Mouse (Mus musculus) heart, postnatal 36 days (tissue): ENCODE measurements around the gene Stk10. TPM values are rescaled to one million over a fixed set of nuclear protein-coding genes. Genes with fewer than 3 reads are reported as not detected.

Experiments used
- DNase-seq, 2 experiments: peaks; one replicate each; pipeline ENCODE4 v3.0.0; 2021 to 2022
- intact Hi-C: fragments of 180-260 bp; cut with DNase I; formaldehyde crosslinking; loops from one replicate; pipeline ENCODE4 v1.15.1; 2025
- total RNA-seq, 2 experiments: library from RNA; stranded (reverse); gene quantifications; 2 replicates each; pipeline ENCODE4 v1.2.3; 2021

The Stk10 gene
- total RNA-seq, 2 experiments from 2014 or later = 8.9 to 9.7 TPM

DNA sequence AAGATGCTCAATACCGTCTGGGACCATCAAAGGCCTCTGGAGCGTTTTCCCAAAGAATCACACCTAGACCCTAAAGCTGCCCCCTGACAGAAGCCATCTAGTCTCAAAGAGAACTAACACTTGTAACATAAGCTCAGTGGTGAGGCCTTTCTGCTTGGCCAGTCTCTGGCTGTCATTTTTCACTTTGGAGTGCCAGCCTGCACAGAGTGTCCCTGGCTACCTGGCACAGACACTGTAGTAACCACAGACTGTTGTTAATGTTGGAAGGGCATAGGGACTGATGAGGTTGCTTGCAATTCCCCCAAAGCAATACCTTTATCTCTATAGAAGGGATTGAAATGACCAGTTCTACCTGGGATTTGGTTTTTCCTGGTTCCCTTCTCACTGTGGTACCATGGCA is 11.9 kb upstream of the Stk10 start:
- intact Hi-C loops = no loop called here
- no peak for DNase-seq

DNA sequence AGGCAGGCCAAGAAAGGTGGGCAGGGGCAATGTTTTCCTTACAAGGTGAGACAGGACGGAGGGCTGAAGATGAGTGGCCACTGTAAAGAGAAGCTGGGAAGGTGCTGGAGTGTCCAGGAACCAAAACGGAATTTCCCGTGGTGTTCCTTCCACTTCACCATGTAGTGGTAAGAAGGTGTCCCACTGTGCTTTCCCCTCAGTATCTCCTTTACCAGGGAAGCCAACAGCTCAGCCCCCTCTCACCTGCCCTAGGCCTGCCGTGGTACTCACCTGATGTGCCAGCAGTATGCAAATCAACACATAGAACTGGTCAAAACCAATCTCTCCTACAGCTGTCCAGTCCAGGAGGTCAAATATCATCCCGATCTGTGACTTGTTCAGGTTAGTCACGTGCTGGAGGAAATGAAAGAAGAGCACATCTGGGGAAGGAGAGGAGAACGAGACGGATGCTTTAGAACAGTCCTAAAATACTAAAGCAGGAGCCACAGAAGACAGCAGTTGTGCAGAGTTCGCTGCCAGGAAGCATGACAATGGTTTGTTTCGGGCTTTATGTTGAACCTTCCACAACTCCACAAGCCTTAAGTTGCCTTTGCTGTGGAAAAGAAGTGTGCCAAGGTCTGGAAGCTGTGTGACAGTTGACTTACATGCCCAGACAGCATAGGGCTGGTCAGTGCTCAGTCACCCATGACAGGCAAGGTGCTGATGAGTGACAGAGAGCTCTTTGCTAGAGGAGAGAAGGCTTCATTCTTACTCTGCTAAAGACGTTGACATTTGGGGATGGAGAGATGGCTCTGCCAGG is 8.8 kb upstream of the Stk10 start:
- intact Hi-C loops = no loop called here
- DNase-seq = no peak

DNA sequence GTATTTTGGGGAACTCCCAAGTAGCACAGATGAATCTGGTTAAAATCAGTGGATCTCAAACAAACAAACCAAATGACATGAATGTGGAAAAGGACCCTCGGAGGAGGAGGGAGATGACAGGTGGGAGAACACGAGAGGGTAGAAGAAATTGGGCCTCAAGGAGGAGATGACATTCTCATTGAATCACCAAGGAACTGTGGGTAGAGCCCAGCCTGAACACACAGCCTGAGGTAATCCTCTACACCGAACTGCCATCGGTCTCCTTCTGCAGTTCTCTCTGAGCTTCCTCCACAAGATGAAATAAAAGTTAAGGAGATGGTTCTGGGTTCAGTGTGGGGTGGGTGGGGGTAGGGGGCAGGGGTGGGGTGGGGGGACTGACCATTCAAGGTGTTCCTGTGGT is 6.1 kb upstream of the Stk10 start:
- no peak for DNase-seq
- intact Hi-C loops = no loop called here

DNA sequence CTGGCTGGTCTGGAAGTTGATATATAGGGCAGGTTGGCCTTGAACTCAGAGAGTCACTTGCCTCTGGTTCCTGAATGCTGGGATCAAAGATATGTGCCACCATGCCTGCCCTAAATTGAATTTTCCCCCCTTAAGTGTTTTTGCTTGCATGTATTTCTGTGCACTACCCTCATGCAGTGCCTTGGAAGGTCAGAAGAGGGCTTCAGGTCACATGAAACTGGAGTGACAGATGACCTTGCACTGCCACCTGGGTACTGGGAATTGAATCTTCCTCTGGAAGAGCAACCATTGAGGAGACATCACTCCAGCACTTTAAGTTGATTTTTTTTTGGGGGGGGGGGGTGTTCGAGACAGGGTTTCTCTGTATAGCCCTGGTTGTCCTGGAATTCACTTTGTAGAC is 3.0 kb upstream of the Stk10 start:
- no peak for DNase-seq
- intact Hi-C loops = loop anchor here (1.0 to 5.0 kb wide), 2 partner anchors 58 to 177 kb away; no protein-coding TSS in a partner anchor

DNA sequence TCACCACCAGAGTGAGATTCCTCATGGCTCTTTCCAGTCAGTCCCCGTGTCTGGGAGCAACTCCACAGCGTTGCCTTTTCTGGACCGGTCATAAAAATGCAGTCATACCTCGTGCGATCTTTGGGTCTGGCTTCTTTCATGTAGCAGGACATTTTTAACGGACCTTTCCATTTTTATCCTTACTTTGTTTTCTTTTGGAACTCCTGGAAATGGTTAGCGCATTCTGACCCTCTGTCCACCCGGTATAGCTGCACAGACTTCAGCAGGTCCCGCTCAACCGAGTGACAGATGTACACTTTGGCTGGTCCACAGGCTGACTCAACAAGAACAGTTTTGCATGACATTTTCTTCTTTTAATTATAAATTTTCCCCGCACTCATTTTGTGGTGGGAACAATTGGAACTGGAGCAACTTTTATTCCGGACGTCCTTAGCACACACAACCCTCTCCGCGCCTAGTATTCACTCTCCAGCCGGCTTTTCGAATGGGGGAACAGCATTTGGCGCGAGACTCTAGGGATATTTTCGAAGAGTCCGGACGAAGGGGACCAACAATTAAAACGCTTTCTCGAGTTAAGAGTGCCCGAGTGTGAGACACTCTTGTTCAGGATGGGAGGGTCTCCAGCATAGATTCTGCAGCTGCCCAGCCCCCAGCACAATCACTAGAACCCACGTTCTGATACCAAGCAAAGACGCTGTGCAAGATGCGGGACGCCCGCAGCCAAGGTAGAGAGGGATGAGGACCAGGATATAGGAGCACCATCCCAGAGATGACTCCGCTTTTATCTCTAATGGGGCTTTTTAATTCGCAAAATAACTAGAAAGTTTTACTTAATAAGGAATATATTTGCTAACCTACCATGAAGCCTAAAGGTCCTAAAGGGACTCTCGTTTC is 987 bp upstream of the Stk10 start, which contains the start of gene Efcab9:
Gene Efcab9 (minus strand): TSS at position 211 of the 894 bp plus-strand sequence.
- intact Hi-C loops = loop anchor here (1.0 to 5.0 kb wide), 2 partner anchors 77 to 175 kb away; partner anchors contain the start of gene Ubtd2

DNA sequence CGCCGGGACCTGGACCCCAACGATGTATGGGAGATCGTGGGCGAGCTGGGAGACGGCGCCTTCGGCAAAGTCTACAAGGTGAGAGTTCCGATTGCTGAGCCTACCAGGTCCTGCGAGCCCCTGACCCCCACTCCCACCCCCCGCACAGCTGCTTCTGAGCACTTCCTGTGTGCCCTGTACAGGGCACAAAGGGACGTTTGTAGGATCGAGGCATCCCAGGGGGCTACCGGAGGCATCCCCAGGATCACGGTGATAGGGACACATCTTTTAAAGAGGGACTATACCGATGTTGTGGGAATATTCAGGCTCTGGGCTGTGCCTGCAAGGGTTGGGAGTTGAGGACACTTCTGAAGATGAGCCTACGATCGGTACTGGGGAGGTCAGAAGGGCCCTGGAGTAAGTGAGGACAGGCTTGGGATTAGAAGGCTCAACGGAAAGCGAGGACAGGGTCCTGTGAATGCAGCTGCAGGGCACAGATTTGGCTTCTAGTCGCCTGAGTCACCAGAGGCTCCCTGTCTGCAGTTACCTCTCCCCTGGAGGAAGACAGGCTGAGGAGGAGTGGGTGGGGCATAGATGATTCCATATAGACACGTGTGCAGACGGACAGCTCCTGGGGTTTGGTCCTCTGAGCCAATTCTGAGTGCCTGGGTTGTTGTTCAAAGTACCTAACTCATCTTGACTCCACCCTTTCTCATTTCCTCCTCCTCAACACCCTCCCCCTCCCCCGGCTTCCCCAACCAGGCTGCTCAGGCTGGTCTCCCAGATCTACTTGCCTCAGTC is 567 bp downstream of the Stk10 start:
- intact Hi-C loops = loop anchor here (2.0 to 5.0 kb wide), 2 partner anchors 15 to 174 kb away; no protein-coding TSS in a partner anchor
- peak; percentile 39 to 57 for DNase-seq

More for the DNA sequence above, 987 bp upstream of the Stk10 start, which contains the start of gene Efcab9:
- DNase-seq = peak; percentile 6 to 32

DNA sequence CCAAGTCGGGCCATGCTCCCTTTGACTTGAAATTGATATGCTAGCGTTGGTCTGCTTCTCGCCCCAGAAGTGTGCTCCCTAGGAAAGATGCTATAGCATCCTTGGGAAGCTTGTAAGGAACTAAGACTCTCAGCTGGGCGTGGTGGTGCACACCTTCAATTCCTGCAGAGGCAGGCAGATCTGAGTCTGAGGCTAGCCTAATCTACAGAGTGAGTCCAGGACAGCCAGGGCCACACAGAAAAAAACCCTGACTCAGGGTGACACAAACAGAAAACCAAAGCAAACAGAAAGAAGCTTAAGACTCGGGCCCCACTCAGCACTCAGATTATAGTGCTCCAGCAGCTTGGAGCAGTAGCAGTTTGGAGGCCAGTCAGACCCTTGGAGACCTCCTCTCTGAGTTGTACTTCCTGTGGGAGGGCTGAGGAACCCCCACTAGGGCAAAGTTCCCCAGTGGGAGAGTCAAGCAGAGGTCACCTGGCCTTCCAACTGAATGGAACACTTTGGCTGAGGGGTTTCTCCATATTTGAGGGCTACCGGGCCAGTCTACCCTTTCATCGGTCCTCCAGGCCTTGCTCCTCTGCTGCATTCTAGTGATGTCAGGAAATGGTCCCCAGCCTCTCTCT is 1.5 kb downstream of the Stk10 start:
- DNase-seq = peak in 1 of 2 experiments; percentile 22

DNA sequence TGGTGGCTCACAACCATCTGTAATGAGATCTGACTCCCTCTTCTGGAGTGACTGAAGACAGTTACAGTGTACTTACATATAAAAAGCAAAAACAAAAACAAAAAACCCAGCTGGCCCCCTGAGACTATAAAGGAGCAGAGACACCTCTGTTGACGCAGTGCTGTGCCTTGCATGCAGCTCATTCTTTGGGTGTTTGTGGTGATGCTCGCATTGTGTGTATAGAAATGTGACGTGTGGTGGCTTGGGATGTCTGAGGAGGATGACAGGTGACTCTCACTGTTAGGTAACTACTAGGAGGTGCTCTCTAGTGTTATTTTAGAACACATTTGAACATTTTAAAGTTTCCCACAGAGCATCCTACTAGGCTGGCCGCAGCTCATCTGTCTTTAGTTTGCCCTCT is 2.5 kb downstream of the Stk10 start:
- intact Hi-C loops = loop anchor here (2.0 kb wide), 1 partner anchor 13 kb away; no protein-coding TSS in a partner anchor
- no peak for DNase-seq

More for the DNA sequence above, 1.5 kb downstream of the Stk10 start:
- intact Hi-C loops = loop anchor here (2.0 to 5.0 kb wide), 2 partner anchors 14 to 173 kb away; no protein-coding TSS in a partner anchor

DNA sequence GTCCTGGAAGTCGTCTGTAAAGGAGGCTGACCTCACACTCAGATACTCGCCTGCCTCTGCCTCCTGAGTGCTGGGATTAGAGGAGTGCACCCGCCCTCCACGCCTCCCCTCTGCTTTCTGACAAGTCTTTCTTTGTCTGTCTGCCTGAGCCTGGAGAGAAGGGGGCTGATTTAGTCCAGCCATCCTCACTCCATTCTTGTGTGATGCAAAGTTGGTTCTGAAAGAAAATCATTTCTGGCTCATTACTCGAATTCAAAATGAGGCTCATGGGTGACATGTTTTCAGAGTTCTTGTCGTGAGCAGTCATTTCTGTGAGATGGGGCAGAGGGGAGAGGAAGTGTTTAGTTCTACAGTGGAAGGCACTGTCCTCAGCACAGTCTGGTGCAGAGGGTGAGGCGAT is 3.8 kb downstream of the Stk10 start:
- intact Hi-C loops = no loop called here

DNA sequence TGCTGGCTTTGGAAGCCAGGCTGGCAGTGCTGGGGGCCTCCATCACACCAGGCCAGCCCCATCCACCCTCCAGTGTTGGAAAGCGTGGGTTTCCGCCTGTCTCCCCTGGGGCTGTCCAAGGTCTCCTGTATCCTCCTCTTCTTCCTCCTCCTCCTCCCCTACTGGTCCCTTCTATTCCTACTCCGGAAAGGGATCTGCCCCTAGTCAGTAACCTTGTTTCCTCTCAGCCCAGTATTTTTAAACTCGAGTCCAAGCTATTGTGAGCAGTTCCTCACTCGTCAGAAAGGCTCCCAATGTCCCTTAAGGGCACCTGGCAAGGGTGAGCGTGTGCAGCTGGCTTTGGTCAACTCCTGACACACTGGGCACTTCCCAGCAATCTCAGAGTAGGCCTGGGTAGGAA is 5.3 kb downstream of the Stk10 start:
- peak in 1 of 2 experiments; percentile 47 for DNase-seq
- intact Hi-C loops = loop anchor here (2.0 kb wide), 1 partner anchor 28 kb away; no protein-coding TSS in a partner anchor

More for the DNA sequence above, 3.8 kb downstream of the Stk10 start:
- no peak for DNase-seq

DNA sequence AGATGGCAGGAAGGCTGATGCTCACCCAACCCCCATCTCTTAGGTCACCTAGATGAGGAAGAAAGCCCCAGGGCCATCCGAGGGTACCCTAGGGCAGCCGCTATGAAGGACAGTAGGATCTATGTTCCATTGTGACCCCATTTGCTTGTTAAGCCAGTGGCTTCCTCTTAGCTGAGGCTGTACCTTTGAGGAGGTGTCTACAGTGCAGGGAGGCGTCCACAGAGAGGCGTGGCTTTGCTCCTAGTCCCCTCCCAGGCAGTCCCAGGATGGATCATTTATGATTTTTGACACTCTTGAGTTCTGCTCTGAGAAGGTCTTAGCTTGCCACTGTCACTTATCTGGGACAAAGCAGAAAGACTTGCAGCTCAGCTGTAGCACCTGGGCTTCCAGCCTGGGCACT is 5.7 kb downstream of the Stk10 start:
- intact Hi-C loops = loop anchor here (2.0 kb wide), 1 partner anchor 28 kb away; no protein-coding TSS in a partner anchor
- DNase-seq = no peak

DNA sequence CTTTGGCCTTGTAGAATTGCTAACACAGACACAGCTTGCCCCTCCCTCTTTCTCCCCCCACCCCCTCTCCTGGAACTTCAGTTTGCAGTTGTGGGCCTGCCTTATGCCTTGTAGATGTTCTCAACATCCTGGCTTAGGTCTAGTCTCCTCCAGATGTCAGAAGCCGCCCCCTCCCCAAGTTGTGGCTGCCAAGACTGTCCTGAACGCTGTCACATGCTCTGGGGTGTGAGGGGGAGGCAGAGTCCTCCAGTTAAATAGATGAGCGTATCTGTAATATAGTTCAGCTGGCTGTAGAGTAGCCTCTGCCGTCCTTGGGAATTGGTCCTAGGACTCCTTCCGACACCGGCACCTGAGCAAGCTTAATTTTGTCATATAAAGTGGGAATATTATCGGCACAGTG is 6.6 kb downstream of the Stk10 start:
- DNase-seq = no peak
- intact Hi-C loops = loop anchor here (2.0 kb wide), 1 partner anchor 27 kb away; no protein-coding TSS in a partner anchor

DNA sequence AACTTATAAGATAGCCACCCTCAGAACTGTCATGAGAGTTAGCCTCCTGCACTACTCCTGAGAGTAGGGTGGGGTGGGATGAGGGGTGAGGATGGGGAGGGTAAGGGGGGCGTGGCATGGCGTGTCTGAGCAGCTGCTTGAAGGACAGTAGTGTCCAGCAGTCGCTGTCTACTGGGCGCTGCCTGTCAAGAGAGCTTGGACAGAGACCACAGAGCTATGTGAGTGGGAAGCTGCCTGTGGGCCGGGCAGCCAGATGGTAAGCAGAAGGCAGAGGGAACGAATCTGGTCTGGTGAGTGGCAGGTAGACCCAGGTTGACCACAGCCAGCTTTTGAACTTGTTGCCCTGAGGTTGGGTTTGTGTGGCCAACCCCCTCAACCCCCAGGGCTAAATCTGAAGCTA is 7.4 kb downstream of the Stk10 start:
- intact Hi-C loops = no loop called here
- DNase-seq = no peak

DNA sequence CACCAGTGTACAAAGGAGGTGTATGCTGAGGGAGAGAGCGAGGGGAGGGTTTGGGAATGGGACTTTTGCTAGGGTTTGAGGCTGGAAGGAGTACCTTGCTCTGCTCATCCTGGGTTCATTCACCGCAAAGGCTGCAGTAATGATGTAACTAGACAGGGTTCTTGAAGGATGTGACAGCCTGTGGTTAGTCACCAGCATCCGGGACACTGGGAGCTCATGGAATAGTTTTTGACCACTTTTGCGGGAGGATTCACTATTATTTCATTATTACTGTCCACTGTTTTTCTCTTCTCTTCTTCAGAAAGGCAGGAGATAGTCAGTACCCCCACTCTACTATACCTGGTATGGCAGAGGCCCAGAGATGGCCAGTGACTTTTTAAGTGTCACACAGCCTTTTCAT is 9.1 kb downstream of the Stk10 start:
- DNase-seq = no peak

DNA sequence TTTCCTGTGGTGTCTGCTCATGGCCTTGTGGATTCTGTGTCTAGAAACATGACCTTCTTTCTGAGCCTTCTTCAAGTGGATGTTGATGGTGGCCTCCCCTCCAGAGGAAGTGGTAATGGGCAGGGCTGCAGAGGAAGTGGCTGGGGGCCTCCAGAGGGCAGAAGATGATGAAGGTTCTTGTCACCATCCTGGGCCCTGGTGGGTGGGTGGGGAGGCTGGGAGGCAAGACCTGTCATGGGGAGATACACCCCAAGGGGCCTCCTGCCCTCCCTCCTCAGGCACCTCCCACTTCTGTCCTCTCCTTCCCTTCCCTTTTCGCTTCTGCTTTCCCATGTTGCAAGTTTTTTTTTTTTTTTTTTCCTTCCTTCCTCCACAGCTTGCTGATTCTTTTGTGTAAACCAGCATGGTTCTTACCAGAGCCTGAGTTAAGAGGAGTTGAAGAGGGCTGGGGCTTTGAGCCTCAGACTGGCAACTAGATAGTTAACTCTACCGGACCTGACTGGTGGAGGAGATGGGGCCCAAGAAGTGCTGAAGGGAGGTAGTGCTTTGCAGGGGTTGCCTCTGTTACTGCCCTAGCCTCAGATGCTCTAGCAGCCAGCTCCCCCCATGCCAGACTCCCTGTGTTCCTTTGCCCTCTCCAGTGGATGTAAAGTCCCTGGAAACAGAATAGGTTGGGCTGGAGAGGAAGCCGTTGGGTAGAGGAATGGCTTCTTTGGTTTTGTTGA is 9.7 kb downstream of the Stk10 start:
- DNase-seq = peak in 1 of 2 experiments; percentile 28
- intact Hi-C loops = no loop called here

More for the DNA sequence above, 9.1 kb downstream of the Stk10 start:
- intact Hi-C loops = no loop called here

DNA sequence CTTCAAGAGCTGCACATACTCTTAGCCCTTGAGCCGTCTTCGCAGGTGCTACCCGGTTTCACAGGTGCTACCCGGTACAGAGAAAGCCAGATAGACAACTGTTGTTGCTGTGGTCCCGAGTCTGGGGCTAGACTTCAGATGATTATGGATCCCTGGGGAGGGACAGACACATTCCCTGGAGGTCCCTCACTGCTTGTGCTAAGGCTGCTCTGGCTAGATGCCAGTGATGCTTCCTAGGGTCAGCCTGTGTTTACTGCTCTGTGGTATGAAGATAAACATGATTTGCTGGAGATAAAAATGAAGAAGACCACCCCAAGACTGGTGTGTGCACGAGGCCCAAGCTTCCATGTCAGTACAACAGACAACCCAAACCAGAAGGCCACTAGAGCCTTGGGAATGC is 10.9 kb downstream of the Stk10 start:
- DNase-seq = no peak
- intact Hi-C loops = no loop called here

DNA sequence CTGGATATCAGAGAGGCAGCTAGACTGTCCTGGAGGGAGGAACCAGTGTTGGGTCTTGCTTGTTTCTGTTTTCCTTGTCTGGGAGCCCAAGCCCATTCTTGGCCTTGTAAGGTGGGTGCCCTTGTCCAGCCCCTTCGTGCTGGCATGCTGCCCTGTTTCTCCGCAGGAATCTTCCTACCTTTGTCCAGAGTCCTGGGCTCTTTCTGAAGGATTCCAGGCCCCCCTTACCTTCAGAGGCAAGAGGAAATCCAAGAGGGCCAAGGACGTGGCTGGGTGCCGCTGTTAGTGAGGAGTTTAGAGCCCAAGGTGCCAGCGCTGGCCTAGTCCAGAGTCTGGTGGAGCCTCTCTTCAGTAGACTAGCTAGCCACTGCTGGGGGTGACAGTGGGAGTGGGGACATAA is 11.4 kb downstream of the Stk10 start:
- no peak for DNase-seq

DNA sequence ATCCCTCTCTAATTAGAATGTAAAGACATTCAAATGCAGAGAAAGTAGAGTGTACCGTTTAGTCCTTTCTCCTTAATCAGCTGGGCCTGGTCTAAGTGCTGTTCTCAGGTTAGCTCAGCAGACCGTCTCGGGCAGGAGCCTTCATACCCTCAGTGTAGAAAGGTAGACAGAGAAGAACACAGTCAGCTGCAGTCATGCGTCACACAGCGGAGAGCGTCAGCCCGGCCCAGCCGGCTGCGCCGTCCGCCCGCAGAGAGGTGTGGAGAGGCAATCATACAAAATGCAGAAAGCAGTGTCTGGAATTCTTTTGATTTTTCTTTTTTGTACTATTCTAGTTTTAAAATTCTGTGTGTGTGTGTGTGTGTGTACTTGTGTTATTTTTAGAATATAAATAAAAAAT is 12.5 kb downstream of the Stk10 start:
- no peak for DNase-seq
- intact Hi-C loops = no loop called here

More for the DNA sequence above, 11.4 kb downstream of the Stk10 start:
- intact Hi-C loops = no loop called here

DNA sequence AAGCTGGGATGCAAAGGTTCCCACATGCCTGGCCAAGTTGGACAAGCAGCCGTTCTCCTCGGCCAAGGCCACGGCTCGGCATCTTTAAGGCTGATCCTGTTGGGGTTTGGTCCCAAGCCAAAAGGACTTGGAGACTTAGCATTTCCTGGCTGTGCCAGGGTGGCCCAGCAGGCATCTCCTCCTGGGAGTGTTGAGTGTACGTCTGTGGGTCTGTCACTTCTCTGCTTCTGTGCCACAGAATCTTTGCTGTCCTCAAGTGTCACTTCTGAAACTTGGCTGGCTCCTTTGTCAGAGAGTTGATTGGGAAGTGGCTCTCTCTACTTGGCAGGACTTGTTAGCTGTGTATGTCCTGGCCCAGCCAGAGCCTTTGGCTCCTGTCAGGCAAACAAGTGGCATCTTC is 13.4 kb downstream of the Stk10 start:
- DNase-seq = peak; percentile 49 to 57
- intact Hi-C loops = no loop called here
